Mouse (Mus musculus): ENCODE measurements around the gene Olfr822. TPM values are rescaled to one million over a fixed set of nuclear protein-coding genes. Genes with fewer than 3 reads are reported as not detected.

Gene Olfr822
- not detected for polyA plus RNA-seq (2014; fragmentation: Illumina TruSeq; extraction: RNeasy Lipid Tissue Mini Kit (QIAGEN cat#74804); ENCODE audit: insufficient read depth, low read depth, low replicate concordance)

GRCm38 (mm10) chr10:130070910-130071309 is at the start of gene Olfr822:
Olfr822 (plus strand) TSS chr10:130071210.

GRCm38 (mm10) chr10:130030048-130030447 is 41.0 kb upstream of the Olfr822 start, which contains the start of gene Olfr821:
Olfr821 (plus strand) TSS chr10:130030348.

GRCm38 (mm10) chr10:130115283-130115682 is 44.3 kb downstream of the Olfr822 start, which contains the start of gene Olfr823:
Olfr823 (minus strand) TSS chr10:130115383.

Other genes with a start within 250 kb of the Olfr822 start
- not detected for gene Olfr812, start 225.1 kb upstream of the Olfr822 start, polyA plus RNA-seq (2014; fragmentation: Illumina TruSeq; extraction: RNeasy Lipid Tissue Mini Kit (QIAGEN cat#74804); ENCODE audit: insufficient read depth, low read depth, low replicate concordance)
- not detected for gene Olfr813, start 215.8 kb upstream of the Olfr822 start, polyA plus RNA-seq (2014; fragmentation: Illumina TruSeq; extraction: RNeasy Lipid Tissue Mini Kit (QIAGEN cat#74804); ENCODE audit: insufficient read depth, low read depth, low replicate concordance)
- gene Olfr814, start 191.4 kb upstream of the Olfr822 start, polyA plus RNA-seq (2014; fragmentation: Illumina TruSeq; extraction: RNeasy Lipid Tissue Mini Kit (QIAGEN cat#74804); ENCODE audit: insufficient read depth, low read depth, low replicate concordance), result not detected
- gene Olfr815, start 165.3 kb upstream of the Olfr822 start, polyA plus RNA-seq (2014; fragmentation: Illumina TruSeq; extraction: RNeasy Lipid Tissue Mini Kit (QIAGEN cat#74804); ENCODE audit: insufficient read depth, low read depth, low replicate concordance), result not detected
- gene Olfr816, start 155.6 kb upstream of the Olfr822 start, polyA plus RNA-seq (2014; fragmentation: Illumina TruSeq; extraction: RNeasy Lipid Tissue Mini Kit (QIAGEN cat#74804); ENCODE audit: insufficient read depth, low read depth, low replicate concordance), result not detected
- not detected for gene Olfr818, start 122.1 kb upstream of the Olfr822 start, polyA plus RNA-seq (2014; fragmentation: Illumina TruSeq; extraction: RNeasy Lipid Tissue Mini Kit (QIAGEN cat#74804); ENCODE audit: insufficient read depth, low read depth, low replicate concordance)
- not detected for gene Olfr819, start 103.9 kb upstream of the Olfr822 start, polyA plus RNA-seq (2014; fragmentation: Illumina TruSeq; extraction: RNeasy Lipid Tissue Mini Kit (QIAGEN cat#74804); ENCODE audit: insufficient read depth, low read depth, low replicate concordance)
- not detected for gene Olfr247, start 95.1 kb upstream of the Olfr822 start, polyA plus RNA-seq (2014; fragmentation: Illumina TruSeq; extraction: RNeasy Lipid Tissue Mini Kit (QIAGEN cat#74804); ENCODE audit: insufficient read depth, low read depth, low replicate concordance)
- gene Gm10310, start 86.1 kb upstream of the Olfr822 start, polyA plus RNA-seq (2014; fragmentation: Illumina TruSeq; extraction: RNeasy Lipid Tissue Mini Kit (QIAGEN cat#74804); ENCODE audit: insufficient read depth, low read depth, low replicate concordance), result not detected
- not detected for gene Olfr820, start 58.6 kb upstream of the Olfr822 start, polyA plus RNA-seq (2014; fragmentation: Illumina TruSeq; extraction: RNeasy Lipid Tissue Mini Kit (QIAGEN cat#74804); ENCODE audit: insufficient read depth, low read depth, low replicate concordance)
- gene Olfr821, start 40.9 kb upstream of the Olfr822 start, polyA plus RNA-seq (2014; fragmentation: Illumina TruSeq; extraction: RNeasy Lipid Tissue Mini Kit (QIAGEN cat#74804); ENCODE audit: insufficient read depth, low read depth, low replicate concordance), result not detected
- gene Olfr823, start 44.2 kb downstream of the Olfr822 start, polyA plus RNA-seq (2014; fragmentation: Illumina TruSeq; extraction: RNeasy Lipid Tissue Mini Kit (QIAGEN cat#74804); ENCODE audit: insufficient read depth, low read depth, low replicate concordance), result not detected
- gene Olfr824, start 58.8 kb downstream of the Olfr822 start, polyA plus RNA-seq (2014; fragmentation: Illumina TruSeq; extraction: RNeasy Lipid Tissue Mini Kit (QIAGEN cat#74804); ENCODE audit: insufficient read depth, low read depth, low replicate concordance), result not detected
- not detected for gene Olfr825, start 95.6 kb downstream of the Olfr822 start, polyA plus RNA-seq (2014; fragmentation: Illumina TruSeq; extraction: RNeasy Lipid Tissue Mini Kit (QIAGEN cat#74804); ENCODE audit: insufficient read depth, low read depth, low replicate concordance)
- not detected for gene Olfr826, start 113.0 kb downstream of the Olfr822 start, polyA plus RNA-seq (2014; fragmentation: Illumina TruSeq; extraction: RNeasy Lipid Tissue Mini Kit (QIAGEN cat#74804); ENCODE audit: insufficient read depth, low read depth, low replicate concordance)
- not detected for gene Olfr827, start 143.2 kb downstream of the Olfr822 start, polyA plus RNA-seq (2014; fragmentation: Illumina TruSeq; extraction: RNeasy Lipid Tissue Mini Kit (QIAGEN cat#74804); ENCODE audit: insufficient read depth, low read depth, low replicate concordance)
- gene Neurod4, start 209.0 kb downstream of the Olfr822 start, polyA plus RNA-seq (2014; fragmentation: Illumina TruSeq; extraction: RNeasy Lipid Tissue Mini Kit (QIAGEN cat#74804); ENCODE audit: insufficient read depth, low read depth, low replicate concordance), result not detected

Data from lung, adult 10 weeks (tissue).